Mouse (Mus musculus): ENCODE data around the gene Ecsit.
"Not testable (repeated sequence)": the region's sequence is repeated elsewhere in the genome, so short reads cannot be mapped to it uniquely, and the experiment has no call there.

Gene Ecsit

GRCm38 (mm10) chr9:22089986-22090385 is 4.7 kb upstream of the Ecsit start:
- DNase-seq (ENCODE audit: low read depth, low spot score) = no peak

- no peak for DNase-seq (ENCODE audit: low read depth, low spot score)
Measured at GRCm38 (mm10) chr9:22089281-22089680, 4.0 kb upstream of the Ecsit start.

GRCm38 (mm10) chr9:22087034-22087618 is 1.9 kb upstream of the Ecsit start:
- no peak for DNase-seq (ENCODE audit: low read depth, low spot score)

GRCm38 (mm10) chr9:22086012-22086411 is 774 bp upstream of the Ecsit start:
- no peak for DNase-seq (ENCODE audit: low read depth, low spot score)

- DNase-seq (ENCODE audit: low read depth, low spot score) = no peak
Measured at GRCm38 (mm10) chr9:22084667-22085021, 594 bp downstream of the Ecsit start.

GRCm38 (mm10) chr9:22076223-22076622 is 9.0 kb downstream of the Ecsit start:
- no peak for DNase-seq (ENCODE audit: low read depth, low spot score)

GRCm38 (mm10) chr9:22075778-22076177 is 9.5 kb downstream of the Ecsit start:
- DNase-seq (ENCODE audit: low read depth, low spot score) = not testable (repeated sequence)

GRCm38 (mm10) chr9:22072276-22072675 is 13.0 kb downstream of the Ecsit start:
- no peak for DNase-seq (ENCODE audit: low read depth, low spot score)

- peak; percentile 96 for DNase-seq (ENCODE audit: low read depth, low spot score)
Measured at GRCm38 (mm10) chr9:22070791-22071573, 14.3 kb downstream of the Ecsit start, which contains the start of the genes Gm49318 and Zfp653. Gm49318 (minus strand) TSS chr9:22071259. Zfp653 (minus strand) TSS chr9:22071376.

- DNase-seq (ENCODE audit: low read depth, low spot score) = no peak
Measured at GRCm38 (mm10) chr9:22069881-22070553, 15.2 kb downstream of the Ecsit start.

GRCm38 (mm10) chr9:22067195-22067594 is 18.0 kb downstream of the Ecsit start:
- no peak for DNase-seq (ENCODE audit: low read depth, low spot score)

GRCm38 (mm10) chr9:22066433-22066832 is 18.8 kb downstream of the Ecsit start:
- DNase-seq (ENCODE audit: low read depth, low spot score) = no peak

GRCm38 (mm10) chr9:22065642-22066041 is 19.6 kb downstream of the Ecsit start:
- no peak for DNase-seq (ENCODE audit: low read depth, low spot score)

GRCm38 (mm10) chr9:22064341-22064740 is 20.9 kb downstream of the Ecsit start:
- no peak for DNase-seq (ENCODE audit: low read depth, low spot score)

- no peak for DNase-seq (ENCODE audit: low read depth, low spot score)
Measured at GRCm38 (mm10) chr9:22061339-22061738, 23.9 kb downstream of the Ecsit start.

GRCm38 (mm10) chr9:22058011-22058424 is 27.2 kb downstream of the Ecsit start:
- no peak for DNase-seq (ENCODE audit: low read depth, low spot score)

GRCm38 (mm10) chr9:22057031-22057517 is 28.2 kb downstream of the Ecsit start:
- no peak for DNase-seq (ENCODE audit: low read depth, low spot score)

- no peak for DNase-seq (ENCODE audit: low read depth, low spot score)
Measured at GRCm38 (mm10) chr9:22056303-22056910, 28.8 kb downstream of the Ecsit start.

- no peak for DNase-seq (ENCODE audit: low read depth, low spot score)
Measured at GRCm38 (mm10) chr9:22055713-22056112, 29.5 kb downstream of the Ecsit start.

GRCm38 (mm10) chr9:22054411-22055076 is 30.7 kb downstream of the Ecsit start:
- DNase-seq (ENCODE audit: low read depth, low spot score) = no peak

GRCm38 (mm10) chr9:22053657-22054056 is 31.6 kb downstream of the Ecsit start:
- no peak for DNase-seq (ENCODE audit: low read depth, low spot score)

- DNase-seq (ENCODE audit: low read depth, low spot score) = no peak
Measured at GRCm38 (mm10) chr9:22051958-22052254, 33.3 kb downstream of the Ecsit start, which contains the start of gene Elavl3. Elavl3 (minus strand) TSS chr9:22052023.

Data from retina, postnatal 7 days (tissue).